Mouse (Mus musculus) forebrain, embryonic 15.5 days (tissue): ENCODE data around the gene Ccdc60. TPM values are rescaled to one million over a fixed set of nuclear protein-coding genes. Genes with fewer than 3 reads are reported as not detected.

Experiments used
- ATAC-seq: fragments of 200-750 bp; cut with Nextera tagmentation; replicated peaks from 2 replicates; pipeline ENCODE4 v1.8.0; 2017; ENCODE audit warnings: mild to moderate bottlenecking, moderate TSS enrichment, moderate library complexity
- H3K27ac ChIP-seq: fragments of 300-500 bp; sonication (generic); replicated peaks from 2 replicates; pipeline ENCODE4 v1.5.1; 2015; ENCODE audit warnings: mild to moderate bottlenecking, inconsistent platforms
- H3K27me3 ChIP-seq: fragments of 300-500 bp; sonication (generic); 2 replicates; pipeline ENCODE4 v1.6.1; 2015; ENCODE audit warnings: inconsistent platforms
- H3K36me3 ChIP-seq: fragments of 300-500 bp; sonication (generic); 2 replicates; pipeline ENCODE4 v1.6.1; 2015; ENCODE audit warnings: mild to moderate bottlenecking, inconsistent platforms
- H3K4me1 ChIP-seq: fragments of 300-500 bp; sonication (generic); 2 replicates; pipeline ENCODE4 v1.6.1; 2015; ENCODE audit warnings: inconsistent platforms
- H3K4me2 ChIP-seq: fragments of 300-500 bp; sonication (generic); replicated peaks from 2 replicates; pipeline ENCODE4 v1.6.1; 2015; ENCODE audit warnings: mild to moderate bottlenecking, inconsistent platforms
- H3K4me3 ChIP-seq: fragments of 300-500 bp; sonication (generic); 2 replicates; pipeline ENCODE4 v1.5.1; 2015; ENCODE audit warnings: mild to moderate bottlenecking, inconsistent platforms
- H3K9ac ChIP-seq: fragments of 300-500 bp; sonication (generic); replicated peaks from 2 replicates; pipeline ENCODE4 v1.6.1; 2015; ENCODE audit warnings: mild to moderate bottlenecking, inconsistent platforms
- H3K9me3 ChIP-seq: fragments of 300-500 bp; sonication (generic); 2 replicates; pipeline ENCODE4 v1.6.1; 2016; ENCODE audit warnings: inconsistent platforms
- WGBS: fragments of 180-500 bp; shearing (Covaris S2); methylation state at CpG from one replicate; pipeline ENCODE4 v1.1.7; 2015; ENCODE audit warnings: mixed read lengths; 5-methylcytosine and 5-hydroxymethylcytosine counted together
- polyA plus RNA-seq: library from polyadenylated mRNA; unstranded; fragments of >200 nt; fragmentation: Nextera tagmentation; extraction: Ambion mirVana; gene quantifications from 2 replicates; pipeline ENCODE4 v1.2.1, GENCODE M21; 2015

Gene Ccdc60
- polyA plus RNA-seq, 1 experiment from 2014 or later, result 1.7 TPM

- no peak for ATAC-seq
- Histone ChIP-seq H3K9ac (no peak overlapping the region), H3K4me3 (no peak overlapping the region), H3K27me3 (peaks cover 16% of the 10 kb centered on the region), H3K9me3 (no peaks in the 10 kb centered on the region), H3K36me3 (no peaks in the 10 kb centered on the region), H3K4me2 (no peak overlapping the region), H3K27ac (no peak overlapping the region), H3K4me1 (no peaks in the 10 kb centered on the region)
- 83% methylated on average over 6 of the region's 6 CpGs for WGBS
These were observed 204.6 kb downstream of the Ccdc60 start for GRCm38 (mm10) chr5:116084231-116084630.

- H3K36me3 ChIP-seq, result no peaks in the 10 kb centered on the region
- peaks cover 16% of the 10 kb centered on the region for H3K27me3 ChIP-seq
- no peak within 1 kb of the TSS for H3K4me3 ChIP-seq
- no peaks in the 10 kb centered on the region for H3K4me1 ChIP-seq
- no peak within 1 kb of the TSS for H3K9ac ChIP-seq
- WGBS, result 10% methylated on average over 17 of the region's 17 CpGs
- no peak for ATAC-seq
- H3K4me2 ChIP-seq, result no peak within 1 kb of the TSS
- H3K27ac ChIP-seq, result no peak within 1 kb of the TSS
- no peaks in the 10 kb centered on the region for H3K9me3 ChIP-seq
These were observed 205.7 kb downstream of the Ccdc60 start, which contains the start of gene Tmem233 for GRCm38 (mm10) chr5:116083081-116083480. TSS of gene Tmem233 (minus strand) at chr5:116083244.

- H3K27me3 ChIP-seq, result peaks cover 16% of the 10 kb centered on the region
- WGBS, result 34% methylated on average over 17 of the region's 17 CpGs
- no peaks in the 10 kb centered on the region for H3K36me3 ChIP-seq
- no peak overlapping the region for H3K4me2 ChIP-seq
- no peaks in the 10 kb centered on the region for H3K9me3 ChIP-seq
- H3K27ac ChIP-seq, result no peak overlapping the region
- ATAC-seq, result no peak
- H3K9ac ChIP-seq, result no peak overlapping the region
- H3K4me1 ChIP-seq, result no peaks in the 10 kb centered on the region
- H3K4me3 ChIP-seq, result no peak overlapping the region
These were observed 206.4 kb downstream of the Ccdc60 start for GRCm38 (mm10) chr5:116082241-116082900.

DNA sequence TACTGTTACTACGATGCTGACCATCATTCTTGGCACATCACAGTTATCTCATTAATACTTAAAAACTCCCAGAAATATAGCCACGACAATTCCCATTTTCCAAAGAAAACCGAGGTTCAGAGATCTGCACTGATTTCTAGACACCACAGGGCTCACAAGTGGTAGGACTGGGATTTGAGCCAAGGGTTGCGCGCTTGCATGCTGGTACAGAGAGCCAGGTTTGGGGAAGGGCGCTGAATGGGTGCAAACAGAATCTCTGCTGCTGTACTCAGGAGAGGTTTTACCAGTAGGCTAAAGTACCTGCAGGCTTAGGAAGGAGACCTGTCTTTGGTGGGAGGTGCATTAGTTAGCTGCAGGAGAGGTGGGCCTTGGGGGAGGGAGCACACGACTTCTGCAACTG, 207.2 kb downstream of the Ccdc60 start:
- H3K4me1 ChIP-seq, result no peaks in the 10 kb centered on the region
- no peak for ATAC-seq
- H3K4me2 ChIP-seq, result no peak overlapping the region
- WGBS, result 68% methylated on average over 7 of the region's 7 CpGs
- H3K4me3 ChIP-seq, result no peak overlapping the region
- H3K27me3 ChIP-seq, result peaks cover 16% of the 10 kb centered on the region
- H3K27ac ChIP-seq, result no peak overlapping the region
- no peaks in the 10 kb centered on the region for H3K9me3 ChIP-seq
- no peaks in the 10 kb centered on the region for H3K36me3 ChIP-seq
- no peak overlapping the region for H3K9ac ChIP-seq

DNA sequence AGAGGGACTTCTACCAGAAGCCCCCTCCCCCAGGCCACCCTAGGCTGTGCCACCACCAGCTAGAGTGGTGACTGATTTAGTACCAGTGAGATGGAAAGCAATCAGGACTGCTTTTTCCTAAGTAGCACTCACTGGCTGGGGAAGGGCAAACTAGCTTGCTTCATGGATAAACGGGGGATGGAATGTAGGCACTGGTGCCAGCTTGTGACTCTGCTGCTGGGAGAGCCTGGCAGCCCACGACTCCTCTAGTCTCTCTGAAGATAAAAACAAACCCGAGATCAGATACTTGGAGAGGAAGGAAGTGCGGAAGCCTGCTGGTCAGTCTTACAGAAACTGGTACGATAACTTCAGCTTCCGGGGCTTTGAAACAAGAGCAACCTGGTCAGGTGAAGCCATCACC, 208.0 kb downstream of the Ccdc60 start:
- H3K9me3 ChIP-seq, result no peaks in the 10 kb centered on the region
- 63% methylated on average over 6 of the region's 6 CpGs for WGBS
- no peak overlapping the region for H3K4me3 ChIP-seq
- no peaks in the 10 kb centered on the region for H3K36me3 ChIP-seq
- peaks cover 16% of the 10 kb centered on the region for H3K27me3 ChIP-seq
- no peak for ATAC-seq
- no peak overlapping the region for H3K9ac ChIP-seq
- H3K27ac ChIP-seq, result no peak overlapping the region
- H3K4me2 ChIP-seq, result no peak overlapping the region
- H3K4me1 ChIP-seq, result no peaks in the 10 kb centered on the region

Other genes with a start within 250 kb of the Ccdc60 start
- not detected in 2 replicates for gene Tmem233, start 205.7 kb downstream of the Ccdc60 start, polyA plus RNA-seq
- gene Hspb8, start 133.9 kb upstream of the Ccdc60 start, polyA plus RNA-seq, result 5.6 and 5.7 TPM in 2 replicates